Mouse (Mus musculus): ENCODE data around the gene Zdhhc17.

DNA sequence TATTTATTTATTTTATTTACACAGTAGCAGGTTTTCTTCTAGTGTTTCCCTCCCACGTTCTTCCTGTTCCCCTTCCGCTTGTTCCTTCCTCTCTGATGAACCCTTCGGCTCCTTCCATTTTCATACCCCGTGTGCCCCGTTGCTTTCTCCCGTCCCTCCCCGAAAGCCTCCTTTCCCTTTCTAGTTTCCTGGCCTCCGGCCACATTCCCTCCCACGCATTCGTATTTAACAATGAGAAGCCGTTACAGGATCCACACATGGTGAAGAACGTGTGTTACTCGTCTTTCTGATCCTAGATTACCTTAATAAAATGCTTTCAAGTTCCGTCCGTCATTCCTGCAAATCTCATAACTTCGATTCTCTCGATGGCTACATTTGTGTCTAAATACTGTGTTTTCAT lies 4.5 kb upstream of the Zdhhc17 start:
- TF ChIP-seq CTCF (IDR thresholded peaks at IDR 0.05; ENCODE audit: insufficient read depth, low read length): no peak
- TF ChIP-seq POLR2A (IDR thresholded peaks at IDR 0.05; ENCODE audit: borderline replicate concordance, extremely low read depth, low read depth, low read length): no peak

Measured in lung, adult 2 months (tissue).